Mouse (Mus musculus): Measurements from ENCODE around the gene Ap2b1.

DNA sequence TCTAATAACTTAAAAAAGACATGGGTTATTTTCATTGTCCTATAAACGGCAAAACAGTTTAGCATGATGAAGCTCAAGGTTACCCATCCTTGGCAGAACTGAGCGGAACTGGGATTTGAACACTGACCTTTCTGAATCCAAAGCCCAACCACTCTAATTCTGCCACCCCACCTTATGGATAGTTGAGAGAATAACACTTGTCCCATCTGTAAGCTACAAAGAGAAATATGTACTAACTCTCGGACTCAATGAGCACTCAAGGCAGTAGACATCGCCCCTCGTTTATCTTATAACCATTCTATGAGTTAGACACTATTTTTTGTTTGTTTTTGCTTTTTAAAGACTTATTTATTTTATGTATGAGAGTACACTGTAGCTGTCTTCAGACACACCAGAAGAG is 9.8 kb upstream of the Ap2b1 start:
- TF ChIP-seq CTCF (IDR thresholded peaks at IDR 0.05; ENCODE audit: low read depth, low read length) (no peak), POLR2A (IDR thresholded peaks at IDR 0.05; ENCODE audit: extremely low read depth, insufficient read depth, low read length) (no peak)

Measured in liver, adult 2 months (tissue).